Mouse (Mus musculus): ENCODE results near the gene Cacnb2.

DNA sequence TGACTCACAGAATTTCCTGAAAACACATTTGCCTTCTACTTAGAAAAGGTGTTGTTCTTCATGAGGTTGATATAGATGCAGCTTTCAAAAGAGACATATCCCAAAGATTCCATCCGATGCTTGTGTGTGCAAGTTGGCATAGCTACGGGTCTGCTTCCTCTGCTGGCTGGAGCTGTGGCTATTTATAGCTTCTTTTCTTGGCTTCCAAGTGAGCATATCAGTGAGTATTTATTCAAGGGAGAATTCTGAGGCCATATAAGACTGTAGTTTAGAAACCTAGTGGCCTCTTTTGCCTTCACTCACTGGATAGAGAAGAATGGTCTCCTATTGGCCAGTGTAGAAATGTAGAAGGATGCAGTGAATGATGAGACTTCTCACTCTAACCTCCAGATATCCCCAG is 38.2 kb downstream of the Cacnb2 start:
- TF ChIP-seq POLR2A (IDR thresholded peaks at IDR 0.05; ENCODE audit: borderline replicate concordance, extremely low read depth, insufficient read depth, insufficient read length, poor library complexity, severe bottlenecking) (no peak), CTCF (IDR thresholded peaks at IDR 0.05; ENCODE audit: borderline replicate concordance, extremely low read depth, insufficient read depth, insufficient read length) (no peak)
